Mouse (Mus musculus) forebrain, embryonic 11.5 days (tissue): ENCODE measurements around the gene Rundc3a. TPM values are rescaled to one million over a fixed set of nuclear protein-coding genes. Genes with fewer than 3 reads are reported as not detected.

Experiments used
- ATAC-seq: fragments of 200-750 bp; cut with Nextera tagmentation; replicated peaks from 2 replicates; pipeline ENCODE4 v1.8.0; 2017; ENCODE audit warnings: moderate TSS enrichment; ENCODE audit not compliant: low FRiP score
- DNase-seq: peaks from one replicate; pipeline ENCODE4 v3.0.0-alpha.2; 2017; ENCODE audit warnings: low spot score
- H3K27ac ChIP-seq: fragments of 300-500 bp; sonication (generic); 2 replicates; pipeline ENCODE4 v1.5.1; 2014; ENCODE audit warnings: low read depth, low read length
- H3K27me3 ChIP-seq: fragments of 300-500 bp; sonication (generic); 2 replicates; pipeline ENCODE4 v1.6.1; 2014; ENCODE audit warnings: mild to moderate bottlenecking, low read length, mixed read lengths; ENCODE audit not compliant: control insufficient read depth, insufficient read depth
- H3K36me3 ChIP-seq: fragments of 300-500 bp; sonication (generic); 2 replicates; pipeline ENCODE4 v1.6.1; 2014; ENCODE audit warnings: mild to moderate bottlenecking, low read length, moderate library complexity, mixed read lengths; ENCODE audit not compliant: control insufficient read depth, insufficient read depth
- H3K4me1 ChIP-seq: fragments of 300-500 bp; sonication (generic); replicated peaks from 2 replicates; pipeline ENCODE4 v1.6.1; 2014; ENCODE audit warnings: low read length, mixed read lengths; ENCODE audit not compliant: control insufficient read depth, insufficient read depth
- H3K4me2 ChIP-seq: fragments of 300-500 bp; sonication (generic); 2 replicates; pipeline ENCODE4 v1.6.1; 2014; ENCODE audit warnings: low read depth, mild to moderate bottlenecking, low read length, moderate library complexity, mixed read lengths; ENCODE audit not compliant: severe bottlenecking
- H3K4me3 ChIP-seq: fragments of 300-500 bp; sonication (generic); 2 replicates; pipeline ENCODE4 v1.5.1; 2014; ENCODE audit warnings: low read depth, low read length
- H3K9ac ChIP-seq: fragments of 300-500 bp; sonication (generic); 2 replicates; pipeline ENCODE4 v1.6.1; 2014; ENCODE audit warnings: low read length
- H3K9me3 ChIP-seq: fragments of 300-500 bp; sonication (generic); 2 replicates; pipeline ENCODE4 v1.6.1; 2016; ENCODE audit warnings: low read length, mixed read lengths; ENCODE audit not compliant: control insufficient read depth
- WGBS: fragments of 180-500 bp; shearing (Covaris S2); extraction: QIAGEN DNeasy Blood & Tissue Kit; methylation state at CpG from one replicate; pipeline ENCODE4 v1.1.7; 2014; 5-methylcytosine and 5-hydroxymethylcytosine counted together
- polyA plus RNA-seq: library from polyadenylated mRNA; unstranded; fragments of >200 nt; fragmentation: Nextera tagmentation; extraction: Ambion mirVana; gene quantifications from 2 replicates; pipeline ENCODE4 v1.2.1, GENCODE M21; 2014

The Rundc3a gene
- polyA plus RNA-seq, 1 experiment from 2014 or later = 35.4 TPM

DNA sequence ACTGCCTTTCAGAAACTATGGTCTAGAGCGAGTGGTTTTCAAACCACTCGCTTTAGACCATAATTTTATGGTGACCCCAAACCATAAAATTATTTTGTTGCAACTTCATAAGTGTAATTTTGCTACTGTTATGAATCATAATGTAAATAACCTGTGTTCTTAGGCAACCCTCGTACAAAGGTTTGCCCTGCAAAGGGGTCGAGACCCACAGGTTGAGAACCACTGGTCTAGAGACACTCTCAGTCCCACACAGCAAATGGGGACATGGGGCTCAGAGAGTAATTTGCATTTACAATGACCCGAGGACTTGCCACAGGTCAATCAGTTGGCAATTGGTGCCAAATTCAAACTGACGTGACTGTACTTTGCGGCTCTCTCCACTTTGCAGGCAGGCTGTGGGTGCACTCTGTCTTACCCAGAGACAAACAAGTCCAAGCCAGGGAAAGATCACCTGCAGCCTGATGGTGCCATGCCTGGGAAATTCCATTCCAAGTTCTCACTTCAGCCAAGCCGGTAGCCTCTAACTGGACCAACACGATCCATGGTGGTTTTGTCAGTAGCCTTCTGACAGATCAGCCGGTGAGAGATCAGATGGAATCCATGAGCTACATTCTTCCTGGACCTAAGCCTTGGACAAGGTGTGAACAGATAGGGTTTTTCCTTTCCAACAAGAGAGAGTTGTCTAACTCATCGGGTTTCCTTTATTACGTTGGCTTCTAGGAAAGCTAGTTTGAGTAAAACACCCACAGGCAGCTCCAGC is 21.1 kb upstream of the Rundc3a start:
- Histone ChIP-seq H3K27ac (no peak overlapping the region), H3K9ac (no peak overlapping the region)

DNA sequence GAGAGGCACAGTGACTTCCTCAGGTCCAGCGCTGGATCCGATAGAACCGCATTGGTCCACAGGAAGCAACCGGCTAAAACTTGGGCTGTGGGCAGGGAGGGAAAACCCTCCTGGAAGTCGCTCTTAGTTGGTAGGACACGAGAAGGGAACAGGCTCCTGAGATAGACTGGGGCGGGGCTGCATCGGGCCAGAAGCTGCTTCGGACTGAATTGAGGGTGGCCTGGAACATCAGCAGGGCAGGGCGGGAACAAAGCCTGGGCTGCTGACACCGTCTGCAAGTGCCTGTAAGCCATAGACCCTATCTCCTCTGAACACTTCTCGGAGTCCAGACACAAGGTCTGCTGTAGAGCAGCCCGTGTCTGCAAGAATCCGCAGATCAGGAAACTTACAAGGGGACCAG is 20.3 kb upstream of the Rundc3a start:
- ATAC-seq = no peak
- H3K9me3 ChIP-seq = no peaks in the 10 kb centered on the region
- H3K4me1 ChIP-seq = peaks cover 6% of the 10 kb centered on the region; the same call in 1 of the 2 replicates
- H3K4me2 ChIP-seq = no peak overlapping the region
- H3K36me3 ChIP-seq = no peaks in the 10 kb centered on the region
- no peaks in the 10 kb centered on the region for H3K27me3 ChIP-seq
- no peak for DNase-seq
- H3K27ac ChIP-seq = no peak overlapping the region
- WGBS = 37% methylated on average over 14 of the region's 14 CpGs
- H3K9ac ChIP-seq = no peak overlapping the region
- H3K4me3 ChIP-seq = no peak overlapping the region

More for the DNA sequence above, 21.1 kb upstream of the Rundc3a start:
- Histone ChIP-seq H3K4me1 (peaks cover 6% of the 10 kb centered on the region; the same call in 1 of the 2 replicates), H3K9me3 (no peaks in the 10 kb centered on the region), H3K4me3 (no peak overlapping the region), H3K4me2 (no peak overlapping the region), H3K36me3 (no peaks in the 10 kb centered on the region), H3K27me3 (no peaks in the 10 kb centered on the region)
- no peak for ATAC-seq
- 84% methylated on average over 12 of the region's 12 CpGs for WGBS
- DNase-seq = no peak

DNA sequence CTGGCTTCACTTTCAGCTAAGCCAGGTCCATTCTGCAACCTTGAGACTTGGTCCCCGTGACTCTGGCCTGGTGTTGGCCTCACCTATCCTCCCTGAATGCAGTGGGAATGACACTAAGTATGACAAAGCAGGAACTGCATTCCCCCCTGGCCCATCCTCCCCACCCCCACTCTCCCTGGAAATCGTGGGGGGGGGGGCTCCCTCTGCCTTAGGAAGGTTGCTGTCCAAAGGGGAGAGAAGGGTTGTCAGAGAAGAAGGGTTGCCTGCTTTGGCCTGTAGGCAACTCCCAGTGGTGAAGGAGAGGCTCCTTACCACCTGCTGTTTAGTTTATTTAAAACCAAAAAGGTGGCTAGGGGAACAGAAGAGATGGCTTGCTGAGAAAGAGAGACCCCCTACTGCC is 19.6 kb upstream of the Rundc3a start:
- DNase-seq (no peak), ATAC-seq (no peak)
- H3K27me3 ChIP-seq = no peaks in the 10 kb centered on the region
- WGBS = 74% methylated on average over 1 of the region's 2 CpGs
- H3K9me3 ChIP-seq = no peaks in the 10 kb centered on the region
- peaks cover 6% of the 10 kb centered on the region; the same call in 1 of the 2 replicates for H3K4me1 ChIP-seq
- H3K9ac ChIP-seq = no peak overlapping the region
- H3K4me3 ChIP-seq = no peak overlapping the region
- no peak overlapping the region for H3K27ac ChIP-seq
- H3K4me2 ChIP-seq = no peak overlapping the region
- H3K36me3 ChIP-seq = no peaks in the 10 kb centered on the region

DNA sequence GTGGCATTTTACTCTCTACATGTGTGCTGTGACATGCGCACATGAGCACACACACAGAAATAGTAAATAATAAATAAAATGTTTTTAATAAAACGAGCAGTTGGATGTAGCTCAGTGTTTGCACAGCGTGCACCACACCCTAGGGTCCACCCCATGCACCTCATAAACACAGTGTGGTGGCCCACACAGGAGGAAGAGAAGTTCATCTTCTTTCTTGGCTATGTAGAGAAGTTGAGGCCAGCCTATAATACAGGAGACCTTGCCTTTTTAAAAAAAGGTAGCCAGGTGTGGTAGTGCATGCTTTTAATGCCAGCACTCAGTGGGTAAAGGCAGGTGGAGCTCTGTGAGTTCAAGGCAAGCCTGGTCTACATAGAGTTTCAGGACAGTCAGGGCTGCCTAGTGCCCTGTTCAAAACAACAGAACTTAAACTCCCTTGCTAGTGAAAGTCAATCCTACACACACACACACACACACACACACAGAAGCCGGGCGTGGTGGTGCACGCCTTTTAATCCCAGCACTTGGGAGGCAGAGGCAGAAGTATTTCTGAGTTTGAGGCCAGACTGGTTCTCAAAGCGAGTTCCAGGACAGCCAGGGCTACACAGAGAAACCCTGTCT is 19.0 kb upstream of the Rundc3a start:
- H3K9me3 ChIP-seq = no peaks in the 10 kb centered on the region
- no peaks in the 10 kb centered on the region for H3K27me3 ChIP-seq
- H3K9ac ChIP-seq = no peak overlapping the region
- ATAC-seq = no peak
- no peak overlapping the region for H3K27ac ChIP-seq
- H3K4me3 ChIP-seq = no peak overlapping the region
- H3K4me2 ChIP-seq = no peak overlapping the region
- DNase-seq = peak; percentile 34
- H3K4me1 ChIP-seq = peaks cover 6% of the 10 kb centered on the region; the same call in 1 of the 2 replicates
- 75% methylated on average over 7 of the region's 7 CpGs for WGBS
- no peaks in the 10 kb centered on the region for H3K36me3 ChIP-seq

DNA sequence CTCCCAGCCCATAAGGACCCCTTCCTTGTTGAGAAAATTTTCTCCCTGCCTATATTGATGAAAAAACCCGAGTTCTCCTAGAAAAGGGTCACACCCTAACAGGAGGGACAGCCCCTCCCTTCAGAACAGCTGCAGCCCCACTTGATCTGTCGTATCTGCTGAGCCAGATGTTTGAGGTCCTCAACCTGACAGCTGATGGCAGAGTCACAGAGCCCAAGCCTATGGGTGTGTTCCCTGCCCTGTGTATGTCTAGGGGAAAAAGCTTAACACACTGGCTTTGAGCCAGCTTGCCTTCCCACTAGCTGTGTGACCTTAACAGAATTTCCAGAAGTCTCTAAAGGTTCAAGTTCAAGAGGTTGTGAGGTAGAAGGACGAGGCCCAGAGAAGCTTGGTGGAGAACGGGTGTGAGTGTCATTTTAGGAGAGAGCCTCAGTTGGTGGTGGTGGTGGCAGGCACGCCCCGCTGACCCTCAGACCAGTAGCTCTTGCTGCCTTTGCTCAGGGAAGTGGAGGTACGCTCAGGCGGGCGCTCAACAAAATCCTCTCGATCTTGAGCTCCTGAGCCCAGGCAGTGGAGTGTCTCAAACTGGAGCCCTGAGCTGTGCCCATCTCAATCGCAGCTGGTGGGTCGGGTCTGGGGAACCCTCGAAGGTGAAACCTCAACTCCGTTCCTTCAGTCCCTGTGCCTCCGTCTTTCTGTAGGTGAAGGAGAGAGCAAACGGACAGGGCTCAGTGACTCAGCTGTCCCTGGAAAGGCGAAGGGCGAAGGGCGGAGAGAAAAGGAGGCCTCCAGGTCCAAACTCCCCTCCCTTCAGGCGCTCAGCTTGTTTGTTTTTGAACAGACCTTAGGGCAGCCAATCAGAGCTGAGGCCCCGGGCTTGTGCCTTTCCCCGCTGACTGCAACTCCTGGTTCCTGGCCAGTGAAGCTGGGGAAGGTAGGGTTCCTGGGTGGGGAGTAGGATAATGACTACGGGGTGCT is 17.7 kb upstream of the Rundc3a start:
- Histone ChIP-seq H3K4me3 (peak overlapping the region; percentile 5; the same call in 1 of the 2 replicates), H3K4me1 (peaks cover 6% of the 10 kb centered on the region; the same call in 1 of the 2 replicates), H3K27me3 (no peaks in the 10 kb centered on the region), H3K9me3 (no peaks in the 10 kb centered on the region), H3K36me3 (no peaks in the 10 kb centered on the region), H3K27ac (peak overlapping the region; percentile 37; the same call in 1 of the 2 replicates), H3K9ac (peak overlapping the region; percentile 44), H3K4me2 (peak overlapping the region; percentile 39)
- 6% methylated on average over 23 of the region's 23 CpGs for WGBS
- peak; percentile 39; the same call in 1 of the 2 replicates for ATAC-seq
- peak; percentile 67 for DNase-seq

DNA sequence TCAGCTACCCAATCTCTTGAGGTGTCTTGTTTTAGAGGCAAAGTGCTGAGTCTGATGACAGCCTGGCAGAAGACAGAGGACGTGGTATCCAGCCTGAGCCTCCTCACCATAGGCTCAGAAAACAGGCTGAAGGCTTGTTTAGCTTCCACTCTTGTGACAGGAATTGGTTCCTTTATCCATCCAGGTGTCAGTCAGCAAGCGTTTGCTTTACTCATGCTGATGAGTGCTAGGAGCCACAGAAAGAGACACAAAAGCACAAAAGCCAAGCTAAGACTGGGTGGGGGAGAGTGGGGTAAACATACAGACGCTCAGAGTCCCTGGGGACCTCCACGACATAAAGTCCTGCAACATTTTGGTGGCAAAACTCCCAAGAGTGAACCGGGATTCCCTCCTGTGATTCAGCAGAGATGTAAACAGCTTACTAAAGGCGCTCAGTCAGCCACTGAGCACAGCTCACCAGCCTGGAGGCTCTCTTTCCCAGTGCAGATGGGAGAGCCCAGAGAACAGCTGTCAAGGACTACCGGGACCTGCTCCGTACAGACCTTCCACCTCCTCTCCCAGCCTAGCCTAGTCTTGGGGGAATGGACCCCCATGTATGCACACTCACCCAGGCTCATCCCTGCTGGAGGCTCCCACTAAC is 16.9 kb upstream of the Rundc3a start:
- peak overlapping the region; percentile 5; the same call in 1 of the 2 replicates for H3K4me3 ChIP-seq
- no peaks in the 10 kb centered on the region for H3K9me3 ChIP-seq
- peaks cover 6% of the 10 kb centered on the region; the same call in 1 of the 2 replicates for H3K4me1 ChIP-seq
- peak overlapping the region; percentile 39 for H3K4me2 ChIP-seq
- no peak for ATAC-seq
- H3K9ac ChIP-seq = peak overlapping the region; percentile 44
- H3K27ac ChIP-seq = peak overlapping the region; percentile 37
- DNase-seq = peak; percentile 50
- H3K27me3 ChIP-seq = no peaks in the 10 kb centered on the region
- WGBS = 10% methylated on average over 8 of the region's 8 CpGs
- H3K36me3 ChIP-seq = no peaks in the 10 kb centered on the region

DNA sequence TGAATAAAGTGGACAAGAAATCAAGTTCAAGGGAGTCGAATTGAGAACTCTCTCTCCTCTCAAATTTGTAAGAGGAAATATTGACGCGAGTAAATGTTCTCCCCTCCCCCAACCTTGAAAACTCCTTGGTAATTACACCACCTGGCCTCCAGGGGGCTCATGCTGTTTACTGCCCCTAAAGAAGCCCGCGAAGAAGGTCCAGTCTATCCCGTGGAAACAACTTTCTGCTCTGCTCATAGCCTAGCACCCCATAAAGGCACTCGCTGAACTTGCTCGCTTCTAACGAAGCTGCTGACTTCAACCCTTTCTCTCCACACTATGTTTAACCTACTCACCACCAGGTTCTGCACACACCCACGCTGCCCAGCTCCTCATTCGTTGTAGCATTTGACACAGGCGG is 16.0 kb upstream of the Rundc3a start:
- Histone ChIP-seq H3K9ac (no peak overlapping the region), H3K4me2 (no peak overlapping the region), H3K4me3 (no peak overlapping the region), H3K27me3 (no peaks in the 10 kb centered on the region), H3K9me3 (no peaks in the 10 kb centered on the region), H3K4me1 (peaks cover 6% of the 10 kb centered on the region; the same call in 1 of the 2 replicates), H3K36me3 (no peaks in the 10 kb centered on the region), H3K27ac (no peak overlapping the region)
- ATAC-seq = no peak
- peak; percentile 45 for DNase-seq
- WGBS = 61% methylated on average over 12 of the region's 12 CpGs

DNA sequence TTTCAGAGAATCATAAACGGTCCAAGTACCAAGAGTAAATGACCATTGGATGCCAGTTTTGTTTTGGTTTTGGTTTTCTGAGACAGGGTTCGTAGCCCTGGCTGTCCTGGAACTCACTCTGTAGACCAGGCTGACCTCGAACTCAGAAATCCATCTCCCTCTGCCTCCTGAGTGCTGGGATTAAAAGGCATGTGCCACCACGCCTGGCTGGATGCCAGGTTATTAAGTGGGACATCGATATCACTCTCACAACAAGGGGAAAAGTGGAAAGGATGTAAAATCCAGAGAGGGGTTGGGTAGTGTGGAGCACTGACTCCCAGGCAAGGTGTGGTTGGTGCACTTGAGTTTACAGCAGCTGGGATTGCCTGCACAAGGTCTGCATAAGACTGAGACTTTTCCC is 13.1 kb upstream of the Rundc3a start:
- H3K4me2 ChIP-seq = no peak overlapping the region
- peaks cover 6% of the 10 kb centered on the region; the same call in 1 of the 2 replicates for H3K4me1 ChIP-seq
- WGBS = 84% methylated on average over 5 of the region's 5 CpGs
- no peak overlapping the region for H3K4me3 ChIP-seq
- no peak overlapping the region for H3K27ac ChIP-seq
- H3K9me3 ChIP-seq = no peaks in the 10 kb centered on the region
- ATAC-seq = no peak
- no peaks in the 10 kb centered on the region for H3K36me3 ChIP-seq
- DNase-seq = no peak
- no peak overlapping the region for H3K9ac ChIP-seq
- H3K27me3 ChIP-seq = no peaks in the 10 kb centered on the region
